Mouse (Mus musculus): ENCODE data around the gene Lcn2.

DNA sequence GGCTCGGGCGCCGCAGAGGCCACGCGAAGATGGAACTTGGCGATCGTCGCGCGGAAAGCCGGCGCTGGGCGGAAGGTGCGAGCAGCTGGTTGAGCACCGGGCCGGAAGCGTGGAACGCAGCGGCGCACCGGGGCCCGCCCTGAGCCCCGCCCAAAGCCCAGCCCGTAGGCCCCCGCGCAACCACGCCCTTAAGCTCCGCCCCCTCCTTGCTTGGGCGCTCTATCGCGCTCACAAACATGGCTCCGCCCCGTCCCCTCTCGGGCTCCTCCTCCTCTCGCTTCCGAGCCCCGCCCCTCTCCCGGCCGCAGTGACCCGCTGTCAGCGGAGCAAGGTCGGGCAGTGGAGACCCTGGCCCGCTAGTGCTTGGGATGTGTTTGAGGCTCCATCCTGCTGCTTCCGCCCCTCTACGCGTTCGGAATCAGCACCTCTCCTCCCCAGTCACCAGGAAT lies 6.3 kb downstream of the Lcn2 start, which contains the start of gene 1110008P14Rik:
- TF ChIP-seq EP300 (IDR thresholded peaks at IDR 0.05; ENCODE audit: low read depth) (no peak), CTCF (IDR thresholded peaks at IDR 0.05; ENCODE audit: low read depth) (no peak)
